Mouse (Mus musculus): ENCODE measurements around the gene Trpc6.

GRCm38 (mm10) chr9:8703516-8703915 lies 159.6 kb downstream of the Trpc6 start:
- TF ChIP-seq POLR2A (IDR thresholded peaks at IDR 0.05; ENCODE audit: low read depth, low read length) (no peak), CTCF (IDR thresholded peaks at IDR 0.05; ENCODE audit: extremely low read depth, insufficient read depth, insufficient read length, insufficient replicate concordance) (no peak)
